Mouse (Mus musculus): ENCODE data around the gene Fpr3.
A peak's percentile ranks its signal among the peaks of the same experiment; 100 is the strongest.
"Not testable (repeated sequence)": the region's sequence is repeated elsewhere in the genome, so short reads cannot be mapped to it uniquely, and the experiment has no call there.

Gene Fpr3

GRCm38 (mm10) chr17:17887774-17888248 is at the start of gene Fpr3, which contains the start of gene Fpr2:
TSS of gene Fpr3 (plus strand) at chr17:17887852.
TSS of gene Fpr2 (plus strand) at chr17:17887824.
- DNase-seq (ENCODE audit: low spot score): no peak

- peak; percentile 97 for DNase-seq (ENCODE audit: low spot score)
Observed at GRCm38 (mm10) chr17:17837919-17838701, 49.5 kb upstream of the Fpr3 start.

- no peak for DNase-seq (ENCODE audit: low spot score)
Observed at GRCm38 (mm10) chr17:17839276-17839675, 48.4 kb upstream of the Fpr3 start.

DNA sequence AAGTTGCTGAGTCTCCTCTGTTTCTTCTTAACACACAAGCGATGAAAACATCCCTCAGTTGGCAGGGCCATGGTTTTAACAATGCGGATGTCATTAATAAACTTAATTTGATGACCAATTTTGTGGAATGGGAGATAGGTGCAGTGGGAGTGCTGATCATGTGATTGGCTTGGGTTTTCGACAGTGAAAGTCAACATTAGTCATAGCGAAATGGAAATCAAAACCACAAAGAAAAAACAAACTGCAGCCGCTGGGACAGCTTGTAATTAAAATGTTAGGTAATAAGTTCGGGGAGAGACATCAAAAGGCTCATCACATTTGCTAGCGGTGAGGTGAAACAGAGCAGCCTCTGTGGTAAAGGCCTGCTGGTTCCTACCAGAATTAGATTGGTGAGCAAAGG is 46.9 kb upstream of the Fpr3 start:
- no peak for DNase-seq (ENCODE audit: low spot score)

DNA sequence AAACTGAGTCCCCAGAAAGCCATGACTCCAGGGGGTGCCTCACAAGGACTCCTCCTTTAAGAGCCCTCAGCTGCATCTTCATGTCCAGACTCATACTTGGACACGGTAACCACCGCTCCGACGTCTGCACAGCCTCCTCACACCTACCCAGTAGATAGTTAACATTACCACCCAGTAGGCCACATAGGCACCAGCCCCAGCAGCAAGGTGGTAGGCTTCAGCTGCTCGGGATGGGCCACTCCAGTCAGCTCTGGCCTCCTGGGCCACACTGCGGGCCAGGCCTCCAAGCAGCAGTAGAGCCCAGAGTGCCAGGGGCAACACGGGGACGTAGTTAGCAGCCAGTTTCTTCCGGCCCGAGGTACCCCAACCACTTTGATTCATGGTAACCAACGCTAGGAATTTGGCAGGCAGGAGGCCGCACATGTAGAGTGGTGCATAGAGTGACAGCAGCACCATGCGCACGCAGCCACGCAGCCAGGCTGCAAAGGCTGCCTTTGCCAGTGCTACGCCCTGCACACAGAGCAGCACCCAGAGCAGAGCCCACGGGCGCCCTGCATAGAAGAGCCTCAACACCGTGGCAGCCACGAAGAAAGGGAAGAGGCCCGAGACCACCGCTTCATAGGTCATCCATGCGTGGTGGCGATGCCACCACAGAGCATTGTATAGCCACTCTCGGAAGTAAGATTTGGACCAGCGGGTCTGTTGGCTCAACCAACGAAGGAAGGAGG is 44.0 kb upstream of the Fpr3 start:
- no peak for DNase-seq (ENCODE audit: low spot score)

DNA sequence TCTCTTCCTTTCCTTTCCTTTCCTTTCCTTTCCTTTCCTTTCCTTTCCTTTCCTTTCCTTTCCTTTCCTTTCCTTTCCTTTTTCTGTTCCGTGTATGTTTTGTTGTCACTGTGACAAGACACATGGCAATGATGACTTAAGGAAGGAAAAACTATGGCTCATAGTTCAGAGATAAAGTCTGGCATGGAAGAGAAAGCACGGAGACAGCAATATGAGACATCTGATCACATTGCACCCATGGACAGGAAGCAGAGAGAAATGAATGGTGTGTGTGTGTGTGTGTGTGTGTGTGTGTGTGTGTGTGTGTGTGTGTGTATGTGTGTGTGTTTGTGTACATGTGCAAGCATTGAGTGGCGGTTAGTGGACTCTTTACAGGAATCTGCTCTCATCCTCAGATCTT is 43.0 kb upstream of the Fpr3 start:
- DNase-seq (ENCODE audit: low spot score): not testable (repeated sequence)

- no peak for DNase-seq (ENCODE audit: low spot score)
Observed at GRCm38 (mm10) chr17:17845187-17846027, 42.2 kb upstream of the Fpr3 start.

GRCm38 (mm10) chr17:17848988-17849387 is 38.7 kb upstream of the Fpr3 start:
- no peak for DNase-seq (ENCODE audit: low spot score)

GRCm38 (mm10) chr17:17849906-17850712 is 37.5 kb upstream of the Fpr3 start:
- DNase-seq (ENCODE audit: low spot score): no peak

- no peak for DNase-seq (ENCODE audit: low spot score)
Observed at GRCm38 (mm10) chr17:17855064-17855838, 32.4 kb upstream of the Fpr3 start, which contains the start of gene Has1. TSS of gene Has1 (minus strand) at chr17:17855205.

- DNase-seq (ENCODE audit: low spot score): no peak
Observed at GRCm38 (mm10) chr17:17856612-17857011, 31.0 kb upstream of the Fpr3 start.

DNA sequence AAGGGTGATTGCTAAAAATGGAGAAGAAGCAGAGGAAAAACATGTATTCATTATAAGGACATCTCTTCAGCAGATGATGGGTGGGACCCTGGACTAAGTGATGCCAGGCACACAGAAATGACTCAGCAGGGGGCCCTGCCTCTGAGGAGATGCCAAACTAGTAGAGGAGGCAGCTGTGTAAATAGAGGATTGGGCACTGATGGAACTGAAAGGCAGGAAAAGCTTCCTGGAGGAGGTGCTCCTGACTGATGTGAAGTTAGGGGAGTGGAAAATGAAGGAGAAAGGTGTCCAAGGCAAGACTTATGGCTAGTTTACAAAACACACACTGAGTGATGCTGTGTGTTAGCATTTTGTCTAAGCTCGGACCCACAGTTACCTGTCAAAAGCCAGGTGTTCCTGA is 30.2 kb upstream of the Fpr3 start:
- DNase-seq (ENCODE audit: low spot score): no peak

DNA sequence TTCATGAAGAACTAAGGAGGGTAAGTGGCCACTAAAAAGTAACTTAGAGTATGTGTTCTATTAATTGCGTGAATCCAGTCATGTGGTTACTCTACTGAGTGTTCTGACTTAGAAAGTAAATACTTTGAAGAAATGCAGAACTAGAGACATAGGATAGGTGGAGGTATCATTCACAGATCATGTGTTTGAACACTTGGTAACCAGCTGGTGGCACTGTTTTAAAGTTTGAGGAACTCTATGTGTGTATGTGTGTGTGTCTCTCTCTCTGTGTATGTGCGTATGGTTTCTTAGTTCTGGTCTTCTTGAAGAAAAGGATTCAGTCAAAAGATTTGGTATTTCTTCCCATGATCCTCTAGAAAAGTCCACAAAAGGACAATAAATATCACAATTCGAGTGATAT is 27.5 kb upstream of the Fpr3 start:
- no peak for DNase-seq (ENCODE audit: low spot score)

GRCm38 (mm10) chr17:17862360-17862759 is 25.3 kb upstream of the Fpr3 start:
- DNase-seq (ENCODE audit: low spot score): no peak

GRCm38 (mm10) chr17:17865168-17865567 is 22.5 kb upstream of the Fpr3 start:
- no peak for DNase-seq (ENCODE audit: low spot score)

DNA sequence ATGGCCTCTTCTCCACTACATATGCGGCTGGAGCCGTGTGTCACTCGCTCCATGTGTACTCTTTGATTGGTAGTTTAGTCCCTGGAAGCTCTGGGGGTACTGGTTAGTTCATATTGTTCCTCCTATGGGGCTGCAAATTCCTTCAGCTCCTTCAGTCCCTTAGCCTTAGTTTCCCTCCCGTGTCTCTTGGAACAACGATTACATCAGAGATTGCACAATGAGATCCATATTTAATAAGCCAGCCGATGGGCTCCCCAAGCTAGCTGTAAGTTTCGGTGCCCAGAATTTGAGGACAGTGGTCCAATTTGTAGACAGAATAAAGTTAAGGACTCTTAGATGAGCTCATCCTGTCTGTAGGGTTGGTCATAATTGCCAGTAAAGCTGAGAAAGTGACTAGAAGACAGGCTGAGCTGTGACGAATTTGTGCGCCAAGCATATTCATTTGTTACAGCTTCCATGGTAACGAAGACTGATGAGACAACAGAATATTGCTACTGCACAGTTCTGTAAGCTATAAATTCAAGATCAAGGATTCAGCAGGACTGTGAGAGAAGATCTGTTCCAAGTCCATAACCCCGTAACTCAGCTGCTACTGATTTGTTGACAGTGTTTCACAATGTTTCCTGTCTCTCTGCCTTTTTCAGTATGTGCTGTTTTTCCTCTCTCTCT is 20.7 kb upstream of the Fpr3 start:
- DNase-seq (ENCODE audit: low spot score): no peak

GRCm38 (mm10) chr17:17870892-17871550 is 16.6 kb upstream of the Fpr3 start:
- no peak for DNase-seq (ENCODE audit: low spot score)

GRCm38 (mm10) chr17:17871697-17872096 is 16.0 kb upstream of the Fpr3 start:
- no peak for DNase-seq (ENCODE audit: low spot score)

DNA sequence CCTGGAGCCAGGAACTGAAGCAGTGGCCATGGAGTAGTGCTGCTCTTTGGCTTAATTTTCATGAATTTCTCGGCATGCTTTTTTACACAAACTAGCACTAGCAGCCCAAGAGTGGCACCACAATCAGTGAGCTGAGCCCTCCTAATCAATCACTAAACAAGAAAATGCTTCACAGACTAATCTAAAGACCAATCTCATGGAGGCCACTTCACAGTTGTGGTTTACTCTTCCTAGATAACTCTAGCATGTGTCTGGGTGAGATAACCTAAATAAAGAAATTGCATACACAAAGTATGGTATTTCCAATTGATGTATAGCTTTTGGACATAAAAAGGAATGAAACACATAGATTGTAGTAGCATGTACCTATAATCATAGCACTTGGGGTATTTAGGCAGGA is 8.3 kb upstream of the Fpr3 start:
- DNase-seq (ENCODE audit: low spot score): no peak

- no peak for DNase-seq (ENCODE audit: low spot score)
Observed at GRCm38 (mm10) chr17:17882672-17883071, 5.0 kb upstream of the Fpr3 start.
